Comparison of ENCODE assay signal across 23 mouse cellular contexts in the genomic region with DNA sequence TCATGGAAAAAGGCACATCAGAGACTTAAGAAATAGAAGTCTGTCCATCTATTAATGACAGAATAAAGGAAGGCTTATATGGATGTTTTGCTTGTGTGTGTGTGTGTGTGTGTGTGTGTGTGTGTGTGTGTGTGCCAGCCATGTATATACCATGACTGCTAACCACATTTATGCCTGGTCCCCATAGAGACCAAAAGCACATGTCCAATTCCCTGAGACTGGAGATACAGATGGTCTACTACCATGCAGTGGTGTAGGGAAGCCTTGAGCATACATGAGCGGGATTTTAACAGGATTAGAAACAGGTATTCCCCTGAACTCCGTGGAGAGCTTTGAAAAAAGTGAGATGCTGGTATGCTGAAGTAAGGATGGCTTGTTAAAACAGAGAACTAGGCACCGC.
A peak's percentile ranks its signal among the peaks of the same experiment; 100 is the strongest.
DNase-seq lines count a peak whose midpoint lies in the region; ATAC-seq and TF ChIP-seq lines count a peak whose summit lies in the region.
"Had no signal": no experiment of that assay in that cellular context is flagged by ENCODE, and none has a peak within 500 bp of the region (broad histone marks: within the 10 kb centered on the region; RNA-seq: fewer than 3 reads in every experiment).

No protein-coding gene starts in this region.

- no peaks in the 10 kb centered on the region for H3K27me3 ChIP-seq in hindbrain, embryonic 11.5 days (ENCODE audit: control insufficient read depth, insufficient read depth, low read length)
- H3K27me3 ChIP-seq in hindbrain, embryonic 10.5 days (ENCODE audit: insufficient read depth, poor library complexity, severe bottlenecking) = no peaks in the 10 kb centered on the region
- no peaks in the 10 kb centered on the region for H3K27me3 ChIP-seq in lung, embryonic 14.5 days (ENCODE audit: insufficient read depth, low read length)
- H3K27me3 ChIP-seq in lung, postnatal 0 days (replicated peaks; ENCODE audit: insufficient read depth, low read length) = no peaks in the 10 kb centered on the region
- H3K27me3 ChIP-seq in neural tube, embryonic 13.5 days = no peaks in the 10 kb centered on the region
- H3K27me3 ChIP-seq in neural tube, embryonic 15.5 days (replicated peaks) = no peaks in the 10 kb centered on the region
- H3K27me3 ChIP-seq: CH12.LX; embryonic facial prominence, embryonic 12.5 days; forebrain, embryonic 12.5 days; forebrain, embryonic 15.5 days; heart, embryonic 12.5 days; heart, embryonic 15.5 days; Patski had no signal

- H3K9ac ChIP-seq in hindbrain, embryonic 11.5 days (ENCODE audit: low read depth, low read length) = no peak overlapping the region
- H3K9ac ChIP-seq in lung, embryonic 14.5 days = no peak overlapping the region
- no peak overlapping the region for H3K9ac ChIP-seq in lung, postnatal 0 days (replicated peaks; ENCODE audit: low read depth)
- H3K9ac ChIP-seq in neural tube, embryonic 13.5 days = no peak overlapping the region
- no peak overlapping the region for H3K9ac ChIP-seq in neural tube, embryonic 15.5 days (replicated peaks)
- H3K9ac ChIP-seq: embryonic facial prominence, embryonic 12.5 days; forebrain, embryonic 12.5 days; forebrain, embryonic 15.5 days; heart, embryonic 12.5 days; heart, embryonic 15.5 days; hindbrain, embryonic 14.5 days had no signal

- peak; percentile 33; the same call in 1 of the 2 replicates for ATAC-seq in hindbrain, embryonic 11.5 days (ENCODE audit: low FRiP score)
- ATAC-seq in lung, embryonic 14.5 days (ENCODE audit: insufficient read depth) = peak; percentile 50; the same call in 1 of the 2 replicates
- no peak for ATAC-seq in lung, postnatal 0 days
- ATAC-seq in neural tube, embryonic 13.5 days (ENCODE audit: low read depth) = peak; percentile 55
- ATAC-seq in neural tube, embryonic 15.5 days (ENCODE audit: low FRiP score) = no peak
- ATAC-seq: Patski had no signal

- no peak overlapping the region for H3K4me2 ChIP-seq in hindbrain, embryonic 11.5 days (replicated peaks; ENCODE audit: low read depth, low read length)
- no peak overlapping the region for H3K4me2 ChIP-seq in lung, embryonic 14.5 days
- H3K4me2 ChIP-seq in lung, postnatal 0 days (replicated peaks; ENCODE audit: low read depth, low read length) = no peak overlapping the region
- H3K4me2 ChIP-seq in neural tube, embryonic 13.5 days = no peak overlapping the region
- no peak overlapping the region for H3K4me2 ChIP-seq in neural tube, embryonic 15.5 days
- H3K4me2 ChIP-seq: embryonic facial prominence, embryonic 12.5 days; forebrain, embryonic 12.5 days; forebrain, embryonic 15.5 days; heart, embryonic 12.5 days; heart, embryonic 15.5 days; hindbrain, embryonic 14.5 days had no signal

- no peaks in the 10 kb centered on the region for H3K9me3 ChIP-seq in hindbrain, embryonic 11.5 days (ENCODE audit: control insufficient read depth, low read length)
- no peaks in the 10 kb centered on the region for H3K9me3 ChIP-seq in hindbrain, embryonic 10.5 days
- H3K9me3 ChIP-seq in lung, embryonic 14.5 days (ENCODE audit: low read depth, low read length) = no peaks in the 10 kb centered on the region
- H3K9me3 ChIP-seq in lung, postnatal 0 days (ENCODE audit: low read length) = no peaks in the 10 kb centered on the region
- no peaks in the 10 kb centered on the region for H3K9me3 ChIP-seq in neural tube, embryonic 13.5 days
- no peaks in the 10 kb centered on the region for H3K9me3 ChIP-seq in neural tube, embryonic 15.5 days (replicated peaks)
- H3K9me3 ChIP-seq: embryonic facial prominence, embryonic 12.5 days; forebrain, embryonic 12.5 days; forebrain, embryonic 15.5 days; G1E; heart, embryonic 12.5 days; heart, embryonic 15.5 days had no signal

- H3K4me3 ChIP-seq in hindbrain, embryonic 11.5 days (ENCODE audit: low read depth, low read length) = no peak overlapping the region
- H3K4me3 ChIP-seq in hindbrain, embryonic 10.5 days = no peak overlapping the region
- H3K4me3 ChIP-seq in lung, embryonic 14.5 days (ENCODE audit: low read depth, low read length) = no peak overlapping the region
- H3K4me3 ChIP-seq in lung, postnatal 0 days (ENCODE audit: low read depth, low read length) = no peak overlapping the region
- no peak overlapping the region for H3K4me3 ChIP-seq in neural tube, embryonic 13.5 days
- no peak overlapping the region for H3K4me3 ChIP-seq in neural tube, embryonic 15.5 days (replicated peaks)
- H3K4me3 ChIP-seq: embryonic facial prominence, embryonic 12.5 days; erythroblast, embryonic 14.5 days; forebrain, embryonic 12.5 days; forebrain, embryonic 15.5 days; heart, embryonic 12.5 days; heart, embryonic 15.5 days had no signal

- no peak overlapping the region for H3K27ac ChIP-seq in hindbrain, embryonic 11.5 days (ENCODE audit: low read depth, low read length)
- no peak overlapping the region for H3K27ac ChIP-seq in hindbrain, embryonic 10.5 days
- H3K27ac ChIP-seq in lung, embryonic 14.5 days (ENCODE audit: low read depth) = no peak overlapping the region
- H3K27ac ChIP-seq in lung, postnatal 0 days (ENCODE audit: low read length) = no peak overlapping the region
- H3K27ac ChIP-seq in neural tube, embryonic 13.5 days (replicated peaks) = no peak overlapping the region
- H3K27ac ChIP-seq in neural tube, embryonic 15.5 days (replicated peaks) = no peak overlapping the region
- H3K27ac ChIP-seq: embryonic facial prominence, embryonic 12.5 days; heart, embryonic 15.5 days had no signal

- TF ChIP-seq EP300 in lung, postnatal 0 days (IDR thresholded peaks at IDR 0.05) = no peak

- no peak for TF ChIP-seq CTCF in lung, embryonic 14.5 days (IDR thresholded peaks at IDR 0.05; ENCODE audit: low read depth)
- TF ChIP-seq CTCF in lung, postnatal 0 days (IDR thresholded peaks at IDR 0.05) = no peak

- 93% methylated on average over 3 of the region's 3 CpGs for WGBS in hindbrain, embryonic 11.5 days
- WGBS in hindbrain, embryonic 10.5 days = 87% methylated on average over 3 of the region's 3 CpGs
- WGBS in lung, embryonic 14.5 days = 89% methylated on average over 3 of the region's 3 CpGs
- WGBS in lung, postnatal 0 days = 92% methylated on average over 3 of the region's 3 CpGs
- WGBS in neural tube, embryonic 13.5 days = 88% methylated on average over 3 of the region's 3 CpGs
- WGBS in neural tube, embryonic 15.5 days = 90% methylated on average over 3 of the region's 3 CpGs

- no peak for DNase-seq in hindbrain, embryonic 11.5 days (ENCODE audit: low spot score)
- no peak for DNase-seq in hindbrain, embryonic 10.5 days (ENCODE audit: low spot score)
- no peak for DNase-seq in lung, embryonic 14.5 days
- no peak for DNase-seq in lung, postnatal 0 days (ENCODE audit: low spot score)
- DNase-seq: adrenal gland, postnatal 10 days; adrenal gland, postnatal 36 days; B cell, adult 2 months; gastrocnemius, postnatal 25 days; heart, adult 18-20 months; heart, postnatal 10 days; heart, postnatal 36 days had no signal

- no peaks in the 10 kb centered on the region for H3K4me1 ChIP-seq in hindbrain, embryonic 11.5 days (replicated peaks; ENCODE audit: control insufficient read depth, insufficient read depth, low read length)
- peaks cover 10% of the 10 kb centered on the region for H3K4me1 ChIP-seq in hindbrain, embryonic 10.5 days (replicated peaks)
- H3K4me1 ChIP-seq in lung, embryonic 14.5 days (ENCODE audit: insufficient read depth) = peaks cover 8% of the 10 kb centered on the region
- H3K4me1 ChIP-seq in lung, postnatal 0 days (ENCODE audit: insufficient read depth, low read depth, low read length) = no peaks in the 10 kb centered on the region
- H3K4me1 ChIP-seq in neural tube, embryonic 13.5 days (replicated peaks) = peaks cover 60% of the 10 kb centered on the region
- peaks cover 27% of the 10 kb centered on the region for H3K4me1 ChIP-seq in neural tube, embryonic 15.5 days

- no peaks in the 10 kb centered on the region for H3K36me3 ChIP-seq in hindbrain, embryonic 11.5 days (ENCODE audit: control insufficient read depth, insufficient read depth, low read length)
- H3K36me3 ChIP-seq in hindbrain, embryonic 10.5 days = no peaks in the 10 kb centered on the region
- H3K36me3 ChIP-seq in lung, embryonic 14.5 days (ENCODE audit: insufficient read depth) = no peaks in the 10 kb centered on the region
- no peaks in the 10 kb centered on the region for H3K36me3 ChIP-seq in lung, postnatal 0 days (ENCODE audit: insufficient read depth, low read length)
- H3K36me3 ChIP-seq in neural tube, embryonic 13.5 days = no peaks in the 10 kb centered on the region
- H3K36me3 ChIP-seq in neural tube, embryonic 15.5 days = no peaks in the 10 kb centered on the region
- H3K36me3 ChIP-seq: embryonic facial prominence, embryonic 12.5 days; forebrain, embryonic 12.5 days; forebrain, embryonic 15.5 days; G1E; heart, embryonic 12.5 days; heart, embryonic 15.5 days had no signal

Comparison
In these comparisons a context has a peak if more than half of its experiments do, and no peak if none do; other contexts are left out.
1. ATAC-seq: peak in hindbrain, embryonic 11.5 days (single experiment), lung, embryonic 14.5 days (single experiment) and neural tube, embryonic 13.5 days (single experiment); none in lung, postnatal 0 days (single experiment) and neural tube, embryonic 15.5 days (single experiment).